Mouse (Mus musculus) liver, postnatal 0 days (tissue): Measurements from ENCODE around the gene Marc1.

Source experiments
- CTCF ChIP-seq: sonication (generic); IDR thresholded peaks from 2 replicates; pipeline ENCODE4 v1.5.1; 2016; ENCODE audit warnings: antibody characterized with exemption, low read depth
- EP300 ChIP-seq: IDR thresholded peaks from 2 replicates; pipeline ENCODE4 v1.6.1; 2016; ENCODE audit warnings: antibody characterized with exemption, low read depth, mild to moderate bottlenecking

- TF ChIP-seq CTCF (no peak), EP300 (no peak)
These were observed 18.8 kb upstream of the Marc1 start for GRCm38 (mm10) chr1:184829897-184830296.
